Mouse (Mus musculus): Measurements from ENCODE around the gene March7. TPM values are rescaled to one million over a fixed set of nuclear protein-coding genes. Genes with fewer than 3 reads are reported as not detected.

March7 gene
- polyA plus RNA-seq, 1 experiment from 2014 or later, result 16.5 TPM

DNA sequence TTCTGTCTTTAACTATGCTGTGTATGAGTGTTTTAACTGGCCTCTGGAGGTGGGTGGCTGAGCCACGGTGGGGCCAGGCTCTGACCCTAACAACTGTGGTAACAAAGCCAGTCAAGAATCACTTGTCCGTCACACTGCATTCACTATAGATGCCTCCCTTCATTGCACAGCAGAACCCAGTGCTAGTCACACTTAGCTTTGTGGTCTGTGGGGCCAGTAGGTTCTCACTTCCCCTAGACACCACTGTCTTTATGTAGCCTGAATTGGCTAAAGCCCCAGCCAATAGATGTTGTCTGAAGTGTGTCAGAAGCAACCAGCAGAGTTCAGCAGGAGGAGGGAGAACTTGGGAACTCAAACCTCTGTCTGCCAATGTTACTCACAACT is 37.2 kb upstream of the March7 start:
- ATAC-seq, result peak; percentile 55; the same call in 1 of the 2 replicates
- 44% methylated on average over 2 of the region's 2 CpGs for WGBS (ENCODE audit: insufficient replicate concordance)
- Histone ChIP-seq H3K9ac (replicated peaks) (no peak overlapping the region), H3K27ac (ENCODE audit: low read depth) (peak overlapping the region; percentile 48; the same call in 1 of the 2 replicates), H3K9me3 (ENCODE audit: low read length) (0 out of 2 replicates have a peak, but pooled peaks cover 2% of the 10 kb centered on the region), H3K36me3 (replicated peaks; ENCODE audit: insufficient read depth, low read length) (no peaks in the 10 kb centered on the region), H3K4me1 (ENCODE audit: insufficient read depth) (peaks cover 2% of the 10 kb centered on the region; the same call in 1 of the 2 replicates), H3K4me3 (ENCODE audit: low read depth, low read length) (no peak overlapping the region), H3K4me2 (ENCODE audit: low read depth, low read length) (no peak overlapping the region), H3K27me3 (ENCODE audit: insufficient read depth, low read length) (no peaks in the 10 kb centered on the region)
- peak; percentile 24 for DNase-seq
- TF ChIP-seq CTCF (IDR thresholded peaks at IDR 0.05; ENCODE audit: low read depth) (no peak), EP300 (IDR thresholded peaks at IDR 0.05; ENCODE audit: low read depth) (no peak)

DNA sequence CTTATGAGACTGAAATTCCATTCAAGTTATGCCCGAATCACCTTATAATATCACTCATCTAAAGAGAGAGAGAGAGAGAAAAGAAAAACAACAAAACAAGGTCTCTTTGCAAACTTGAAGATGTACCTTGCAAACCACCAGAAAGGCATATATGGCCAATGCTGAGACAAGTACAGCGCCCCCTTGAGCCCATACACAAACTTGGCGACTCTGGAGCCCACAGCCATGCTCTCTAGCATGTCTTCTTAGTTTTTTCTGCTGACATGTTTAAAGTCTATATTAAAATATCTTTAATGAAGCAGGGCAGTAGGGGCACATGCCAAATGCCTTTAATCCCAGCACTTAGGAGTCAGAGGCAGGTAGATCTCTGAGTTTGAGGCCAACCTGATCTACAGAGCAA is 36.5 kb upstream of the March7 start:
- 51% methylated on average over 3 of the region's 3 CpGs for WGBS (ENCODE audit: insufficient replicate concordance)
- no peaks in the 10 kb centered on the region for H3K27me3 ChIP-seq (ENCODE audit: insufficient read depth, low read length)

DNA sequence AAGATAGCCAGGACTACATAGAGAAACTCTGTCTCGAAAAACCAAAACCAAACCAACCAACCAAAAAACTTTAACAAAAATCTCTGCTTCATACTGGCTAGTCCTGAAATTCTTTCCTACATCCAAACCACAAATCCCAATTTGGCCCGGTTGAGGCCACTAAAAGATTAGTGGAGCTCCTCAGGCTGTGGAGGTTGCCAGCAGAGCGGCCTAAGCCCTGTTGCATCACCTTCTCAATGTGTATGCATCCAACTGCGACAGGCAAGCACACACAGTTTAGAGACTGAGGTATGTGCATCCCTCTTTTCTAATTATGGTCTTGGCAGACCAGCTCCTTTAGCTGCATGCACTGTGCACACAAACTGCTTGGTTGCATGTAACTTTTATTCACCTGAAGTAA is 36.1 kb upstream of the March7 start:
- Histone ChIP-seq H3K4me1 (ENCODE audit: insufficient read depth) (peaks cover 2% of the 10 kb centered on the region; the same call in 1 of the 2 replicates), H3K9me3 (ENCODE audit: low read length) (0 out of 2 replicates have a peak, but pooled peaks cover 2% of the 10 kb centered on the region), H3K36me3 (replicated peaks; ENCODE audit: insufficient read depth, low read length) (no peaks in the 10 kb centered on the region), H3K27ac (ENCODE audit: low read depth) (no peak overlapping the region), H3K27me3 (ENCODE audit: insufficient read depth, low read length) (no peaks in the 10 kb centered on the region), H3K9ac (replicated peaks) (no peak overlapping the region), H3K4me3 (ENCODE audit: low read depth, low read length) (no peak overlapping the region), H3K4me2 (ENCODE audit: low read depth, low read length) (no peak overlapping the region)
- WGBS (ENCODE audit: insufficient replicate concordance), result 84% methylated on average over 4 of the region's 4 CpGs
- no peak for TF ChIP-seq EP300 (IDR thresholded peaks at IDR 0.05; ENCODE audit: low read depth)
- TF ChIP-seq CTCF (IDR thresholded peaks at IDR 0.05; ENCODE audit: low read depth), result no peak
- DNase-seq (no peak), ATAC-seq (no peak)

More for the DNA sequence above, 36.5 kb upstream of the March7 start:
- TF ChIP-seq CTCF (IDR thresholded peaks at IDR 0.05; ENCODE audit: low read depth) (peak; percentile 56), EP300 (IDR thresholded peaks at IDR 0.05; ENCODE audit: low read depth) (no peak)
- Histone ChIP-seq H3K4me3 (ENCODE audit: low read depth, low read length) (no peak overlapping the region), H3K4me2 (ENCODE audit: low read depth, low read length) (no peak overlapping the region), H3K9ac (replicated peaks) (no peak overlapping the region), H3K9me3 (ENCODE audit: low read length) (0 out of 2 replicates have a peak, but pooled peaks cover 2% of the 10 kb centered on the region), H3K4me1 (ENCODE audit: insufficient read depth) (peaks cover 2% of the 10 kb centered on the region; the same call in 1 of the 2 replicates), H3K36me3 (replicated peaks; ENCODE audit: insufficient read depth, low read length) (no peaks in the 10 kb centered on the region), H3K27ac (ENCODE audit: low read depth) (0 out of 2 replicates have a peak overlapping the region, but pooled peaks have one; percentile 44)
- ATAC-seq (no peak), DNase-seq (no peak)

DNA sequence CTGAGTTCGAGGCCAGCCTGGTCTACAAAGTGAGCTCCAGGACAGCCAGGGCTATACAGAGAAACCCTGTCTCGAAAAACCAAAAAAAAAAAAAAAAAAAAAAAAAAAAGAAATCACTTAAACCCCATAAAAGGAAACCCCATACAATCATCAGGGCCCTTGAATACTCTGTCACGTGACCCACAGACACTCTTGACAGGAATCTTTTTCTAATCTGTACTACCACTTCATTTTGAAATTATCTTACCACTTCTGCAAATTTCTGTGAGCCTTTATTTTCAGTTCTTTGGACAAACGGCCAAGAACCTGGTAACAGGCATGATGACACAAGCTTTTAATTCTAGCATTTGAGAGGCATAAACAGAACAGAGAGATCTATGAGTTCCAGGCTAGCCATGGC is 34.6 kb upstream of the March7 start:
- Histone ChIP-seq H3K9ac (replicated peaks) (no peak overlapping the region), H3K9me3 (ENCODE audit: low read length) (0 out of 2 replicates have a peak, but pooled peaks cover 2% of the 10 kb centered on the region), H3K4me2 (ENCODE audit: low read depth, low read length) (no peak overlapping the region), H3K36me3 (replicated peaks; ENCODE audit: insufficient read depth, low read length) (no peaks in the 10 kb centered on the region), H3K27ac (ENCODE audit: low read depth) (no peak overlapping the region), H3K4me3 (ENCODE audit: low read depth, low read length) (no peak overlapping the region), H3K27me3 (ENCODE audit: insufficient read depth, low read length) (no peaks in the 10 kb centered on the region), H3K4me1 (ENCODE audit: insufficient read depth) (peaks cover 2% of the 10 kb centered on the region; the same call in 1 of the 2 replicates)
- TF ChIP-seq CTCF (IDR thresholded peaks at IDR 0.05; ENCODE audit: low read depth), result no peak
- no peak for TF ChIP-seq EP300 (IDR thresholded peaks at IDR 0.05; ENCODE audit: low read depth)
- DNase-seq (no peak), ATAC-seq (no peak)
- WGBS (ENCODE audit: insufficient replicate concordance), result 56% methylated on average over 2 of the region's 4 CpGs

DNA sequence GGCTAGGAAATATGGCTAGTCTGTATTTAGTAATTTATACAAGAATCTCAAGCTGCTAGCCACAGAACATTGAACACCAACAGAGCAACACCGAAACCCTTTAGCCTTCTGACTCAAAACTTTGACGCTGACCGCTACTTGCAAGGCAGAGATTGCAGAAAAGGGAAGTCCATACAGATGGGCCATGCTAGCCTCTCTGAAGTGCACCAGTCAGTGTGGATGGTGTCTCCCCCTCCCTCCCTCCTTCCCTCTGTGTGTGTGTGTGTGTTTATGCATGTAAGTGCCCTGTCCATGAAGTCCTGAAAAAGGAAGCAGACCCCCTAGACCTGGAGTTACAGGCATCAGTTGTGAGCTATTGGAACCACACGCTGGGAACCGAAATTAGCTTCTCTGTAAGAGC is 33.6 kb upstream of the March7 start:
- ATAC-seq, result peak; percentile 33; the same call in 1 of the 2 replicates
- H3K4me2 ChIP-seq (ENCODE audit: low read depth, low read length), result no peak overlapping the region
- no peak overlapping the region for H3K4me3 ChIP-seq (ENCODE audit: low read depth, low read length)
- H3K9ac ChIP-seq (replicated peaks), result no peak overlapping the region
- H3K27me3 ChIP-seq (ENCODE audit: insufficient read depth, low read length), result no peaks in the 10 kb centered on the region
- H3K4me1 ChIP-seq (ENCODE audit: insufficient read depth), result peaks cover 2% of the 10 kb centered on the region; the same call in 1 of the 2 replicates
- H3K9me3 ChIP-seq (ENCODE audit: low read length), result 0 out of 2 replicates have a peak, but pooled peaks cover 2% of the 10 kb centered on the region
- DNase-seq, result no peak
- no peak for TF ChIP-seq CTCF (IDR thresholded peaks at IDR 0.05; ENCODE audit: low read depth)
- no peak for TF ChIP-seq EP300 (IDR thresholded peaks at IDR 0.05; ENCODE audit: low read depth)
- H3K27ac ChIP-seq (ENCODE audit: low read depth), result no peak overlapping the region; the same call in 1 of the 2 replicates
- 47% methylated on average over 5 of the region's 5 CpGs for WGBS (ENCODE audit: insufficient replicate concordance)
- no peaks in the 10 kb centered on the region for H3K36me3 ChIP-seq (replicated peaks; ENCODE audit: insufficient read depth, low read length)

DNA sequence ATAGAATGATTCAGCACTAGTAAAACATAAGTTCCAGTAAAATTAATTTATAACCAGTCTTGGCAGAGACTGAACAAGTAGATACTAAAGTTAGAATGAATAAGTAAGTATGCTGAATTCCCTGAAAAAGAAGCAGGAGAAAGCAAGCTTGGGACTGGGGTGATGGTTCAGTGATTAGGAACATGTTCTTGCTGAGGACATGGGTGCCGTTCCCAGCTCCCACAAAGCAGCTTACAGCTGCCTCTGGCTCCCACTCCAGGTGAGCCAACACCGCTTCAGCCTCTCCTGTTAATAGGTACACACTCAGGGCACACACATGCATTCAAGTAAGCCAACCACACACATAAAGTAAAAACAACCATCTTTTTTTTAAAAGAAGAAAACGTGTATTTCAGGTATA is 32.2 kb upstream of the March7 start:
- DNase-seq, result no peak
- no peak overlapping the region for H3K27ac ChIP-seq (ENCODE audit: low read depth)
- no peak overlapping the region for H3K4me3 ChIP-seq (ENCODE audit: low read depth, low read length)
- no peaks in the 10 kb centered on the region for H3K27me3 ChIP-seq (ENCODE audit: insufficient read depth, low read length)
- WGBS (ENCODE audit: insufficient replicate concordance), result 85% methylated on average over 3 of the region's 3 CpGs
- H3K36me3 ChIP-seq (replicated peaks; ENCODE audit: insufficient read depth, low read length), result no peaks in the 10 kb centered on the region
- no peak overlapping the region for H3K4me2 ChIP-seq (ENCODE audit: low read depth, low read length)
- ATAC-seq, result no peak
- no peaks in the 10 kb centered on the region for H3K4me1 ChIP-seq (ENCODE audit: insufficient read depth)
- no peak overlapping the region for H3K9ac ChIP-seq (replicated peaks)
- 0 out of 2 replicates have a peak, but pooled peaks cover 2% of the 10 kb centered on the region for H3K9me3 ChIP-seq (ENCODE audit: low read length)
- TF ChIP-seq EP300 (IDR thresholded peaks at IDR 0.05; ENCODE audit: low read depth) (no peak), CTCF (IDR thresholded peaks at IDR 0.05; ENCODE audit: low read depth) (no peak)
